Mouse (Mus musculus): ENCODE measurements around the gene S1pr2. TPM values are rescaled to one million over a fixed set of nuclear protein-coding genes. Genes with fewer than 3 reads are reported as not detected.
"Not testable (repeated sequence)": the region's sequence is repeated elsewhere in the genome, so short reads cannot be mapped to it uniquely, and the experiment has no call there.

The S1pr2 gene
- total and polyA plus RNA-seq, 3 experiments: 1.3 to 3.2 (median 2.0) TPM

DNA sequence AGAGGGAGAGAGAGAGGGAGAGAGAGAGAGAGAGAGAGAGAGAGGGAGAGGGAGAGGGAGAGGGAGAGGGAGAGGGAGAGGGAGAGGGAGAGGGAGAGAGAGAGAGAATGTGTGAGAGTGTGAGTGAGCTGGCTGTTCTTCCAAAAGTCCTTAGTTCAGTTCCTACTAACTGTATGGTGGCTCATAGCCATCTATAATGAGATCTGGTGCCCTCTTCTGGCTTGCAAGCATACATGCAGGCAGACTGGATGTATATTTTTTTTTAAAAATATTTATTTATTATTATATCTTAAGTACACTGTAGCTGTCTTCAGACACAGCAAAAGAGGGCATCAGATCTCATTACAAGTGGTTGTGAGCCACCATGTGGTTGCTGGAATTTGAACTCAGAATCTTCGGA lies 21.8 kb upstream of the S1pr2 start:
- H3K79me2 ChIP-seq (replicated peaks; ENCODE audit: control insufficient read depth, extremely low read depth, insufficient read depth, poor library complexity, severe bottlenecking); dilution Hi-C loops (cut with MboI; ENCODE audit: extremely low pct_ligation_motif_present, extremely low pct_unique_long_range_greater_than_20kb, low sequenced_read_pairs); H3K4me3 ChIP-seq (replicated peaks in 1 of 3; ENCODE audit: low read depth in 2 of 3, low read length in 2 of 3, poor library complexity in 1 of 3); H3K4me2 ChIP-seq (ENCODE audit: insufficient read depth, low read depth, poor library complexity, severe bottlenecking); H3K27ac ChIP-seq (ENCODE audit: insufficient read depth, low read depth); in situ Hi-C loops (cut with MboI; ENCODE audit: low pct_ligation_motif_present, low pct_unique_long_range_greater_than_20kb, low sequenced_read_pairs); H3K36me3 ChIP-seq (replicated peaks in 1 of 2; ENCODE audit: control insufficient read depth in 1 of 2, insufficient read depth in 1 of 2, low read length in 1 of 2); H3K9me3 ChIP-seq (replicated peaks; ENCODE audit: low read length); H3K27me3 ChIP-seq (replicated peaks); H3K9ac ChIP-seq (ENCODE audit: insufficient read depth, low read depth); DNase-seq (ENCODE audit: extremely low read depth): not testable (repeated sequence)
- peak; percentile 18 to 64; a peak in 2 of 4 replicates for TF ChIP-seq CTCF (conservative IDR thresholded peaks at IDR 0.05 in 1 of 2, IDR thresholded peaks at IDR 0.05 in 1 of 2; ENCODE audit: low read depth in 2 of 2, low read length in 2 of 2)
- peak; percentile 59 for TF ChIP-seq SMC3 (IDR thresholded peaks at IDR 0.05; ENCODE audit: low read depth, low read length)
- peak; percentile 84 for TF ChIP-seq ZNF384 (IDR thresholded peaks at IDR 0.05; ENCODE audit: low read depth, low read length)
- peak; percentile 11; the same call in 1 of the 2 replicates for TF ChIP-seq ZC3H11A (IDR thresholded peaks at IDR 0.05; ENCODE audit: low read depth, low read length)
- TF ChIP-seq RAD21 (IDR thresholded peaks at IDR 0.05; ENCODE audit: low read depth, low read length): peak; percentile 62
- H3K4me1 ChIP-seq (ENCODE audit: control insufficient read depth in 1 of 2, insufficient read depth in 2 of 2): peaks cover 0 to 30% of the 10 kb centered on the region in 2 experiments; a peak in 2 of 4 replicates

DNA sequence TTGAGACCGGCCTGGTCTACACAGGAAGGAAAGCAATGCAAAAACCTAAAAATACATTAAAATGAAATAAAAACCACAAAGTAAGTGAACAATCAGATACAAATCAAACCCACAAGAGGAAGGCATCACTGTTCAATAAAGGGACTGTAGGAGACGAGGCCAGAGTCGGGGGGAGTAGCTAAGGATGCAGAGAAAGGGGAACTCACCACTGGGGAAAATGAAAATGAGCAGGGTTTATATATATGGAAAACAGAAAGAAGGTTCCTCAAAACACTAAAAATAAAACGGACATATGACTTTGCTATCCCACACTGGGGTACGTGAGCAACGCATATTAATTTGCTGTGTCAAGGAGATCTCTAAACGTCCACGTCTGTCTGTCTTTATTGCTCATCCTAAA lies 20.5 kb upstream of the S1pr2 start:
- H3K79me2 ChIP-seq (replicated peaks; ENCODE audit: control insufficient read depth, extremely low read depth, insufficient read depth, poor library complexity, severe bottlenecking): no peaks in the 10 kb centered on the region
- DNase-seq (ENCODE audit: extremely low read depth): no peak
- dilution Hi-C loops (cut with MboI; ENCODE audit: extremely low pct_ligation_motif_present, extremely low pct_unique_long_range_greater_than_20kb, low sequenced_read_pairs): no loop called here
- no peaks in the 10 kb centered on the region for H3K36me3 ChIP-seq (replicated peaks in 1 of 2; ENCODE audit: control insufficient read depth in 1 of 2, insufficient read depth in 1 of 2, low read length in 1 of 2)
- no peaks in the 10 kb centered on the region for H3K27me3 ChIP-seq (replicated peaks)
- in situ Hi-C loops (cut with MboI; ENCODE audit: low pct_ligation_motif_present, low pct_unique_long_range_greater_than_20kb, low sequenced_read_pairs): no loop called here
- no peak overlapping the region for H3K4me3 ChIP-seq (replicated peaks in 1 of 3; ENCODE audit: low read depth in 2 of 3, low read length in 2 of 3, poor library complexity in 1 of 3)
- H3K27ac ChIP-seq (ENCODE audit: insufficient read depth, low read depth): no peak overlapping the region
- H3K4me1 ChIP-seq (ENCODE audit: control insufficient read depth in 1 of 2, insufficient read depth in 2 of 2): peaks cover 0 to 38% of the 10 kb centered on the region in 2 experiments; a peak in 2 of 4 replicates
- H3K9me3 ChIP-seq (replicated peaks; ENCODE audit: low read length): no peaks in the 10 kb centered on the region
- no peak for TF ChIP-seq CTCF (conservative IDR thresholded peaks at IDR 0.05 in 1 of 2, IDR thresholded peaks at IDR 0.05 in 1 of 2; ENCODE audit: low read depth in 2 of 2, low read length in 2 of 2)
- no peak for TF ChIP-seq HCFC1 (IDR thresholded peaks at IDR 0.05; ENCODE audit: low read depth, low read length)
- TF ChIP-seq IRF4 (IDR thresholded peaks at IDR 0.05; ENCODE audit: low read depth, low read length): no peak
- TF ChIP-seq NELFE (IDR thresholded peaks at IDR 0.05; ENCODE audit: low read depth, low read length): no peak
- no peak for TF ChIP-seq ELF1 (IDR thresholded peaks at IDR 0.05; ENCODE audit: low read depth, low read length)
- TF ChIP-seq TBP (conservative IDR thresholded peaks at IDR 0.05; ENCODE audit: low read depth, low read length): no peak
- TF ChIP-seq JUN (IDR thresholded peaks at IDR 0.05; ENCODE audit: insufficient read depth, low read depth, low read length): no peak
- TF ChIP-seq MAX (IDR thresholded peaks at IDR 0.05; ENCODE audit: low read length): no peak
- TF ChIP-seq TCF12 (IDR thresholded peaks at IDR 0.05; ENCODE audit: low read depth, low read length): no peak
- no peak for TF ChIP-seq USF1 (IDR thresholded peaks at IDR 0.05; ENCODE audit: low read depth, low read length)
- TF ChIP-seq MAZ (IDR thresholded peaks at IDR 0.05; ENCODE audit: low read depth, low read length): no peak
- TF ChIP-seq MEF2A (IDR thresholded peaks at IDR 0.05; ENCODE audit: borderline replicate concordance, low read depth, low read length): no peak
- no peak for TF ChIP-seq CHD1 (IDR thresholded peaks at IDR 0.05; ENCODE audit: low read depth, low read length)
- TF ChIP-seq RAD21 (IDR thresholded peaks at IDR 0.05; ENCODE audit: low read depth, low read length): no peak
- H3K4me2 ChIP-seq (ENCODE audit: insufficient read depth, low read depth, poor library complexity, severe bottlenecking): no peak overlapping the region
- no peak overlapping the region for H3K9ac ChIP-seq (ENCODE audit: insufficient read depth, low read depth)
